Mouse (Mus musculus): Measurements from ENCODE around the gene Ddx3x. TPM values are rescaled to one million over a fixed set of nuclear protein-coding genes. Genes with fewer than 3 reads are reported as not detected.
A peak's percentile ranks its signal among the peaks of the same experiment; 100 is the strongest.

Ddx3x gene
- total RNA-seq, 2 experiments from 2014 or later: 161 to 191 TPM

DNA sequence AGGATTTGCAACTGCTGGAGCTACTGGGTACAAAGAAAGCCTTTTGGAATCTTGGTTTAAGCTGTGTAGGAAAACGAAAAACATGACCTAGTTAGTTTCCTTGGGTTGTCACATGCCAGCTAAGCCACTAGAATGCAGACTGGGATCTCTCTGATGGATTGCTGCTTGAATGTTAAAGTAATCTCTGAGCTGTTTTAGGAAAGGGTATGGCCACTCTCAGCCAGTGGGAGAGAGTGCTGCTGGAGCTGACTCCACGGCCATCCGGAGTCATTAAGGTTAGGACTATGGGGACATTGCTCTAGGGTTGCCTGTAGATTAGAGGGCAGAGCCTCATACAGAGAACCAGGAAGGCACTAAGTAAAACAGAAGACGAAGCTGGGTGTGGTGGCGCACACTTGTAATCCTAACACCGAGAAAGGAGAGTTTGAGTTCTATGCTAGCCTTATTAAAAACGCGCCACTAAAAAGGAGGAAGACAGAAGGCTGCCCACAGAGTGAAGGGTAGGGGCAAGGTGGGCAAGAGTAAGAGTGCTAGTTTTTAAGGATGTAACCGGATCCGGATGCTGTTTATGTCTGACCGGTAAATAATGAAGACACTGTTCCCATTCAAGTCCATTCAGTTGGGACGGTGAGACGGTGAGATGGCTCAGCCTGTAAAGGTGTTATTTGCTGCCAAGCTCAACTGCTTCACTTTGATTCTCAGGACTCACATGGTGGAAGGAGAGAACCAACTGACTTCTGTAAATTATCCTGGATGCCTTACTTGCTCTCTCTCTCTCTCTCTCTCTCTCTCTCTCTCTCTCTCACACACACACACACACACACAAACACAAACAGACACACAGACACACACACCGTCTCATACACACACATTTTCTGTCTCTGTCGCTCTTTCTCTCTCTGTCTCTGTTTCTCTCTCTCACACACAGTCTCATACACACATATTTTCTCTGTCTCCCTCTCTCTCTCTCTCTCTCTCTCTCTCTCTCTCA lies 37.3 kb upstream of the Ddx3x start:
- no peak for TF ChIP-seq CTCF (conservative IDR thresholded peaks at IDR 0.05)
- H3K27ac ChIP-seq: peak overlapping the region; percentile 95
- no peak for DNase-seq (ENCODE audit: low spot score in 2 of 2)

GRCm38 (mm10) chrX:13244588-13244987 lies 36.2 kb upstream of the Ddx3x start:
- H3K27ac ChIP-seq: no peak overlapping the region; the same call in 1 of the 2 replicates
- no peak for TF ChIP-seq CTCF (conservative IDR thresholded peaks at IDR 0.05)
- DNase-seq (ENCODE audit: low spot score in 2 of 2): no peak
- no peak overlapping the region for H3K4me3 ChIP-seq

More for the DNA sequence above, 37.3 kb upstream of the Ddx3x start:
- H3K4me3 ChIP-seq: peak overlapping the region; percentile 56

DNA sequence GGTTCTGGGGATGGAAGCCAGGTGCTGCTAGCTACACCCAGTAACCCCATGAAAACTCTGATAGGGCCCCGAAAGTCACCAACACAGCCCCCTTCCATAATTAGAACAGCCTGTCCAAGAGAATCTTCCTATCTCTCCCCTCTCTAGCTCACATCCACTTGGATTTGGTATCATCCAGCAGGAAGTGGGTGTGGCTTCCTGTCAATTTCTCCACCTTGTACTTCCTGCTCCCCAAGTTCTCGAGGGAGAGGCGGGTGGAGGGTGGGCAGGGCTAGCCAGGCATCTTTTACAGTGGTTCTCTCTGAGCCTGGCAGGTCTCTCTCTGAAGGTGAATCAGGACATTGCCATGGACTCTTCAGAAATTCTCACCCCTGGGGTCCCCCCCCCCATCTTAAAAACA lies 35.7 kb upstream of the Ddx3x start:
- DNase-seq (ENCODE audit: low spot score in 2 of 2): no peak
- Histone ChIP-seq H3K27ac (no peak overlapping the region; the same call in 1 of the 2 replicates), H3K4me3 (no peak overlapping the region)
- TF ChIP-seq CTCF (conservative IDR thresholded peaks at IDR 0.05): no peak

DNA sequence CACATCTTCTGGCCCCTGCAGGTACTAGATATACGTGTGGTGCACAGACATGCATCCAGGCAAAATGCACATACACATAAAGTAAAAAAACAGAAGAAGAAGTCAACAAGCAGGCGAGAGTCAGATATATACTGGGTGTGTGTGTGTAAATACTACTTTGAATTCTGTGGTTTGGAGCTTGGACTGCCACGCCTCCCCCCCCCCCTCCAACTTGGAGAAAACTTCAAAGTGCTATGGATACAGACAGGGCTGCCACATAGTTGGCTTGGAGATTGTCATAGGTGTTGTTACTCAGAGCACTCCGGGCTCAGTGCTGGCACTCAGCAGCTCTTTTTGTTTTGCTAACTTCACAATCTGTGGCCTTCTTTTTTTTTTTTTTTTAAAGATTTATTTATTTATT lies 29.1 kb upstream of the Ddx3x start:
- no peak overlapping the region for H3K4me3 ChIP-seq
- no peak overlapping the region for H3K27ac ChIP-seq
- no peak for DNase-seq (ENCODE audit: low spot score in 2 of 2)
- no peak for TF ChIP-seq CTCF (conservative IDR thresholded peaks at IDR 0.05)

- no peak for TF ChIP-seq CTCF (conservative IDR thresholded peaks at IDR 0.05)
- Histone ChIP-seq H3K4me3 (no peak overlapping the region), H3K27ac (no peak overlapping the region)
- DNase-seq (ENCODE audit: low spot score in 2 of 2): no peak
Observed at GRCm38 (mm10) chrX:13254273-13254672, 26.5 kb upstream of the Ddx3x start.

DNA sequence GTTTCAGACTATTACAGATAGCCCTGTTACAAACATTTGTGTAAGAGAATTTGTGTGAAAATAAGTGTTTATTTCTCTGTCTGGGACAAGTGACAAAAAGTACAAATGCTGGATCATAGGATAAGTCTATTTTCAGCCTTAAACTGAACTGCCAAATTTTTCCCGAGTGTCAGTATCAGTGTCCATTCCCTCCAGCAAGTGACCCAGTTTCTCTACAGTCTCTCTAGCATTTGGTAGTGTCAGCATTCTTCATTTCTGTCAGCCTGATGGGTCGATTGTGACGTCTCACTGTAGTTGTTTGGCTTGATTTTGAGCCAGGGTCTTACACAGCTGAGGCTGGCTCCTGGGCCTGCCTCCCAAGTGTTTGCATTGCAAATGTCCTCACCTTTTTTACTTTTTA lies 17.4 kb upstream of the Ddx3x start:
- no peak for DNase-seq (ENCODE audit: low spot score in 2 of 2)
- no peak for TF ChIP-seq CTCF (conservative IDR thresholded peaks at IDR 0.05)
- Histone ChIP-seq H3K4me3 (no peak overlapping the region), H3K27ac (no peak overlapping the region)

- no peak for DNase-seq (ENCODE audit: low spot score in 2 of 2)
- no peak overlapping the region for H3K27ac ChIP-seq
- TF ChIP-seq CTCF (conservative IDR thresholded peaks at IDR 0.05): no peak
- H3K4me3 ChIP-seq: no peak overlapping the region
Observed at GRCm38 (mm10) chrX:13275519-13276137, 5.1 kb upstream of the Ddx3x start.

DNA sequence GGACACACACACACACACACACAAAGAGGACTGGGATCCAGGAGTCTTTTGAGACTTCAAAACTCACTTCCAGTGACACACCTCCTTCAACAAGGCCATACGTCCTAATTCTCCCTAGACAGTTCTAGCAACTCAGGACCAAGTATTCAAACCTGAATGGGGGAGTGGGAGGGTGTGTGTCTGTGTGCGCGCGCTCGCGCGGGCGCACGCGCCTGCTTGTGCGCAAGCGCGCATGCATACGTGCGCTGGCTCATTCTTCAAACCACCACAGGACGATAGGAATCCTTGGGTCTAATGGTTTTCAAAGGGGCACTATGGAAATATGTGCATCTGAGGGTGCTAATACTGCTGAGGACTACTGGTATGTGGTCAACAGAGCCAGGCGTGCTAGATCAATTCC lies 1.8 kb upstream of the Ddx3x start:
- no peak overlapping the region for H3K27ac ChIP-seq
- TF ChIP-seq CTCF (conservative IDR thresholded peaks at IDR 0.05): no peak
- H3K4me3 ChIP-seq: no peak overlapping the region
- DNase-seq (ENCODE audit: low spot score in 2 of 2): no peak

GRCm38 (mm10) chrX:13280037-13280408 lies 747 bp upstream of the Ddx3x start:
- Histone ChIP-seq H3K4me3 (peak overlapping the region; percentile 88), H3K27ac (peak overlapping the region; percentile 99)
- DNase-seq (ENCODE audit: low spot score in 2 of 2): peak in 1 of 2 experiments; percentile 16
- no peak for TF ChIP-seq CTCF (conservative IDR thresholded peaks at IDR 0.05)

- H3K27ac ChIP-seq: peak overlapping the region; percentile 99
- peak overlapping the region; percentile 88 for H3K4me3 ChIP-seq
- peak; percentile 34 to 67 for DNase-seq (ENCODE audit: low spot score in 2 of 2)
- TF ChIP-seq CTCF (conservative IDR thresholded peaks at IDR 0.05): no peak
Observed at GRCm38 (mm10) chrX:13281329-13282088, 739 bp downstream of the Ddx3x start.

DNA sequence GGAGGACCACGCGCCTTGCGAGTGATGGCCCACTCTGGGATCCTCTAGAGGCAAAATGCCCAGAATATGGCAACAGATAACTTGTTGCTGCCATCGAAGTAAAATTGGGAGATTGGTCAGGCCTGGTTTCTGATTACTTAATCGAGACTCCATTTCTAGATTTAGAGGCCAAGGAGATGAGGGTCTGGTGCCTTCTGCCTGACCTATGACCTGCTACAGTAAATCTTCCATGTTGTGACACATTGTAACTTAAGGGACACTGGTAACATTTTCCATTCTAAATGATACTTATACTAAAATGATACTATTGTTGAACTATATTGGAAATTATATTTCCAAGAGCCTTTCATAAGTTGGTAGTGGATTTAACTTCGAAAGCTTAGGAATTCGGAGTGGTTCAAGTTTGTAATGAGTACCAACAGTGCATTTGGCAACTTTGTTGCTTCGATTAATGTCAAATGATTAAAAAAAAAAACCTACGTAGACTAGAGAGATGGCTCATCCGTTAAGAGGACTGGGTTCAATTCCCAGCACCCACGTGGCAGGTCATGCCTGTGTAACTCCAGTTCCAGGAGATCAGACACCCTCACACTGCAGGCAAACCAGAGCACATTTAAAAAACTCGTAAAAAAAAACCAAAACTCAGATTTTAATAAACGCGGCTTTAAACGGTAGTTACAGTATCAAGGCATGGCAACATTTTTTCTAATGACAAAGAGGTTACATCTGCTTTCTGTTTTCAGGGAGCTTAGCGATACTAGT lies 1.5 kb downstream of the Ddx3x start:
- TF ChIP-seq CTCF (conservative IDR thresholded peaks at IDR 0.05): no peak
- H3K27ac ChIP-seq: peak overlapping the region; percentile 99
- no peak for DNase-seq (ENCODE audit: low spot score in 2 of 2)
- peak overlapping the region; percentile 88 for H3K4me3 ChIP-seq

GRCm38 (mm10) chrX:13285772-13286171 lies 5.0 kb downstream of the Ddx3x start:
- DNase-seq (ENCODE audit: low spot score in 2 of 2): no peak
- Histone ChIP-seq H3K27ac (no peak overlapping the region), H3K4me3 (no peak overlapping the region)
- TF ChIP-seq CTCF (conservative IDR thresholded peaks at IDR 0.05): no peak

All from layer of hippocampus, adult 2 months (tissue).